Mouse (Mus musculus) cerebellum, adult 18-20 months (tissue): ENCODE data around the gene Cyb5d2.
"Not testable (repeated sequence)": the region's sequence is repeated elsewhere in the genome, so short reads cannot be mapped to it uniquely, and the experiment has no call there.

Source experiments
- DNase-seq, 2 experiments: peaks; one replicate each; pipeline ENCODE4 v3.0.0; 2021

Cyb5d2 gene

DNA sequence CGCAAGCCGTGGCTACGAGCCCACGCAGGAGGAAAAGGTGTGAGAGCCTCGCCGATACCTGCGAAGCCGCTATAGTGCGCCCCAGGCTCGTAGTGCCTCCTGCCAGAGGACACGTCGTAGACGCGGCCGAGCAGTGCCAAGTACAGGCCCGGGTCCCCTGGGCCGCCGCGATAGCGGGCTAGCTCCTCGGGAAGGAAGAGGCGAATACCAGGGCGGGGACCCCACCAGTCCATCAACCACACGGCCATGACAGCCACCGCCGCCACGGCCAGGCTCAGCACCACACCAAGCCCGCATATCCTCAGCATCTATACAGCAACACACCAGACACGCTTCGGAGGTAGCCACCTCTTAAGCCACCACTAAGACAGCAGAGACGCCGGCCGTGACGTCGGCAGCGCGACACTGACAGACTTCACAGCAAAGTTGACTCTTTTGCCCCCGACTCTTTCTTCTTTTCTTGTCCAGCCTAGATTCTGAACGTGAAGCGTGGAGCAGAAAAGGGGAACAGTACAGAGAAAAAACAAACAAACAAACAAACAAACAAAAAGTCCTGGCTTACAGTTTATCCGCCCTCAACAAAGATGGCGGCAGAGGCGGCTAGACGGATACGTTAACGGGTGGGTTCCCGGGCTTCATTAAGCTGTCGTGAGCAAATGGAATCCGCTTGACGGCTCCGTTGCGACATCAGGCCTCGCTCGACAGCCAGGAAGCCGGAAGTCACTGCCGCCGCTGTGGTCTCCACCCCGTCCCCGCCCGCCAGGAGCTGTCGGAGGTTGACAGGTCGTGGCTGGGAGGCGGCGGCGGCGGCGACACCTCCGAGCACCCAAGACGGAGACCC is at the start of gene Cyb5d2, which contains the start of gene Zzef1:
Cyb5d2 (minus strand) TSS at position 688 of the 841 bp plus-strand sequence.
Zzef1 (plus strand) TSS at position 772 of the 841 bp plus-strand sequence.
- peak; percentile 92 to 96 for DNase-seq

DNA sequence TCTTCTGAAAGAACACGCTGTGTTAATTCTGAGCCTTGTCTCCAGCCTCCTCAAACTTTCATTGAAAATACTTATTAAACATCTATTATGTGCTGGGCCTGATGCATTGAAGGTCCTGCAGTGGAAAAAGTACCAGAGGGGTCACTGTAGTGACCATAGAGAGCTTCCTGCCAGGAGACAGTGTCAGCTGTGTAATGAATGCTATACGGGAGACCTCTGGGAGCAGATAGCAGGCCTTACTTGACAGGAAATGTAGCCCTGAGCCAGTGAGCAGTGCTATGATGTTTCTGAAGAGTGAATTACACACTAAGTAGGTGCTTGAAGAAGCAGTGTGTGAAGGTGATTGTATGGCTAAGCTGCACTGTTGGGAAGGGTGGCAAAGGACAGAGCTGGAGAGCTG is 49.6 kb upstream of the Cyb5d2 start:
- DNase-seq, result no peak

DNA sequence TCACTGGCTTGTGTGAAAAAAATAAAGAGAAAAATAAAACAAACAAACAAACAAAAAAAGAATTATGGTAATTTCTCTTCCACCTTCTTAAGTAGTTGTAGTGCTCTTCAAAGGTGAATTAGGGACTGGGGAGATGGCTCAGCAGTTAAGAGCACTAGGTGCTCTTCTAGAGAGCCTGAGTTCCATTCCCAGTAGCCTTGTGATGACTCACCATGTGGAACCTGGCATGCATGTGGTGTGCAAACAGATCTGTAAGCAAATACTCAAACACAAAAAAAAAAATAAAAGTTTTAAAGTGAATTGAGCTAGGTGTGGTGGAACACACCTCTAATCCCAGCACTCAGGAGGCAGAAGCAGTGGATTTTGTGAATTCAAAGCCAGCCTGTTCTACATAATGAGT is 47.6 kb upstream of the Cyb5d2 start:
- no peak for DNase-seq

DNA sequence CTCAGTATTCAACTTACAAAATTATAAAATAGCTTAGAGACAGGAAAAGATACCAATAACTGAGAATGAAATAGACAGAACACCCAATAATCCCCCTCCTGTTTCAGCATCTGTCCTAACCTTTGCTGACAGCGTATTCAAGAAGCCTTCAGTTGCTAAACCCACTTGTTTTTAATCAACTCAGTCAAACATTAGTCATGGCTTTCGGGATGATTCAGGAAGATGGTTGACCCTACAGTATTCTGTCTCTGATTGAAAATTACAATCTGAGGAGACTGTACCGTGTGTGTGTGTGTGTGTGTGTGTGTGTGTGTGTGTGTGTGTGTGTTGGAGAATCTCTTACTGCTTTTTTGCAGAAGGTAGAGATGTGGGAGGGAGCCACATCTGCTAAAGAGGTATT is 46.8 kb upstream of the Cyb5d2 start:
- no peak for DNase-seq

DNA sequence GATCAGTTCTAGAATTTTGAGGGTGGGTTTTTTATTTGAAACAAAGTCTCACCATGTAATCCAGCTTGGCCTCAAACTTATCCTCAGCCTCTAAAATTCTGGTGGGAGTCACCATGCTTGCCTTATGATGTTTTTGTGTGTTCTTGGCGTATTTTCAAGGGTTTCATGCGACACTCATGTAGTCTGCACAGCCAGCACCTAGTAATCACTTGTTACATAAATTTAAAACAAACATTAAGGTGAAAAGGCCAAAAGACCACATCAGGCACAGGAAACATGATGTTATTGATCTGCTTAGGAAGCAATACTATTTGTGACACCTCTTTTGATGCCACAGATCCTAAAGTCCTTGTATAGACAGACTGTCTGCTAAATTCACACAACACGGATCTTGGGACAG is 33.9 kb upstream of the Cyb5d2 start:
- DNase-seq, result no peak

DNA sequence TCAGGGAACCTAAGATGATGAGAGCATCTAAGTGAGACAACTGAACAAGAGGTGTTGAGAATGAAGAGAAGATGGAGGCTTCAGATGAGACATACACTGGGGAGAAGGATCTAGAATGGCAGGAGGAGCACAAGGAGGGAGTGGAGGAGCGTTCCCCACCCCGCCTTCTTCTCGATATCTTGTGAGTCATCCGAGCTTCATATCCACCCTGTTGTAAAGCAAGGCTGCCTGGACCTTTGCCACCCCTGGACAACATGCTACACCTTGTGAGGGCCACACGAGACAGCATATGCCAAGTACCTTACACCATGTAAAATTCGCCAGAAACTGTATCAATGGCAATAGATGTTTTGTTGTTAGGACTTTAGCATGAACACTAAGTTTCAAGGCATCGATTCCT is 25.1 kb upstream of the Cyb5d2 start:
- DNase-seq, result no peak

DNA sequence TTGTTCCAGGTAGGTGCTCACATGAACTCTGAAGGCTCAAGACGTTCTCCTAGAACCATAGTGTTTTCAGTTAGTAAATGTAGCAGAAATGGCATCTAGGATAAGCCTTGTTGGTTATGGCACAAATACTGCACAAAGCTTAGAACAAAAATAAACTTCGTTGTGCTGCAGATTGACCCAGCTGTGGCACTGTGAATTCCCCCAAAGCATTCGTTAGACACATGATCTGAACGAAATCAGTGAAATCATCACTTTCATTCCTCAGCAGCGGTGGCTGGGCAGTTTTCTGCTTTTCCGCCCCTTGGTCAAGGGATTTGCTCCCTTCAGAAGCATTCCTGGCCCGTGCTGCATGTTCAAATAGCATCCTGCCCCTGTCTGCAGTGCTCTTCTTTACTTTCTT is 22.1 kb upstream of the Cyb5d2 start:
- no peak for DNase-seq

DNA sequence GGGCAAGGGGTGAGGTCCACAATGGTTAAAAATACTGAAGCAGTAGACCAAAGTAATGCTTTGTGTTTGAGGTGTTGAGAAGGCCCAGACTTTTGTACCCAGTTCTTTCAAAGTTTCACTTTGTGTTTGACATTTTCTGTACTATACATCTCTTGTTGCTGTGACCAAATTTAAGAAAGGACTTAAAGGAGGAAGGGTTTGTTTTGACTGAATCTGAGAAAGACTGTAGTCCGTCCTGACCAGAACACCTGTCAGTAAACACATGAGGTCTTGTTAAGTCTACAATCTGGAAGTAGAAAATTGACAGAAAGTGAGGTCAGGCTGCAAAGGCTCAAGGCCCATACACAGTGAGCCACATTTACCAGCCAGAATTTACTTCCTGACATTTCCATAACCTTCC is 20.9 kb upstream of the Cyb5d2 start:
- no peak for DNase-seq

DNA sequence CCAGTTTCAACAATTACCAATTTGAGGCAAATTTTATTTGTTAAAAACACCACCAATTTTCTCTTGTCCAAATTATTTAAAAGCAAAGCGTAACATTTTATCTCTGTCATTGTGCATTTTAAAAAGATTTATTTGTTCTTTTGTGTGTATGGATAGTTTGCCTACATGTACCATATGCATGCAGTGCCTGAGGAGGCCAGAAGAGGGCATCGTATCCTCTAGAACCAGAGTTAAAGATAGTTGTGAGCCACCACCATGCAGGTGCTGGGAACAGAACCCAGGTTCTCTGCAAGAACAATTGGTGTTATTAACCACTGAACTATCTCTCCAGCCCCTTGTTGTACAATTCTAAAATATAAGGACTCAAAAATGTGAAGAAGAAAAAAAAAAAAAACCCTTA is 18.2 kb upstream of the Cyb5d2 start:
- peak in 1 of 2 experiments; percentile 15 for DNase-seq

DNA sequence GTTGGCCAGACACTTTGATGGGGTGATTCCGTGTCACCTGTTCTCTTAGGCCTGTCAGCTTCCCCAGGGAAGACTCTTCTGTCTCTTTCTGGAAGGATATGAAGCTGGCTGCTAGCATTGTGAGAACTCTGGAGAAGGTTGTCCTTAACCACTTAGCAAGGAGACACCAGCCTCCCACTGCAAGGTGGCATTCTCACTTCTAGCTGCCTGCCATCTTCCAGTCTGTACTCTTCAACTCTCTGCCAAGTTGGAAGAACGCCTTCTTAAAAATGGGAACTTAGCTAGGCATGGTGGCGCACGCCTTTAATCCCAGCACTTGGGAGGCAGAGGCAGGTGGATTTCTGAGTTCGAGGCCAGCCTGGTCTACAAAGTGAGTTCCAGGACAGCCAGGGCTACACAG is 17.7 kb upstream of the Cyb5d2 start:
- DNase-seq, result no peak

DNA sequence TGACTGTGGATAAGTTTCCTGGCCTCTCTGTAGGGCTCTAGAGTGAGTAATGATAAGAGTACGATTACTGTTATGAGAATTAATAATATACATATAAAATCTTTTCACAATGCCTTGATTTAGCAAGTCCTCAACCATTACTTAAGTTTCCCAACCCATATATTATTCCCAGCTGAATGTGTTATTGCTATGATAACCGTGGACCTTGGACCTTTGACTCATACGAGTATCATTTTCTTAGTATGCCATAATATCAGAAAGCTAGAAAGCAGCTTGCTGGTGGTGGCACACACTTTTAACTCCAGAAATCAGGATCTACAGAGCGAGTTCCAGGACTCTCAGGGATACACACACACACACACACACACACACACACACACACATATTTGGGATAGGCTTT is 12.1 kb upstream of the Cyb5d2 start:
- DNase-seq, result no peak

DNA sequence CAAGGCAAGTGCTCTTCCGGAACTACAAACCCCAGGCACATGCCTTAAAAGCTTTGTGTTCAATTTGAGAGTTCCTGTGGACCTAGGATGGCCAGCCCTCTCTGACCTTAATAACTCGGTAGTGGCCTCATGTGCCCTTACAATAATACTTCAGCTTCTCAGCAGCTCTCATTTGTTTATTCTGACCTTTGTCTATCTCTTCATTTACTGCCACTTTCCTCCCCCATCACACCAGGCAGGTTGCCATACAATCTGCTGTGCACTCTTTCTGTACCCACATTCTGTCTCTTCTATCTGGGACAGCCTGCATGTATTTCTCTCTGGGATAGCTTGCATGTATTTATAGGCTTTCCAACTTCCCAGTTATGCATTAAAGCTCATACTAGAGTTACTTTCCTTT is 10.6 kb upstream of the Cyb5d2 start:
- peak; percentile 37 to 53 for DNase-seq

DNA sequence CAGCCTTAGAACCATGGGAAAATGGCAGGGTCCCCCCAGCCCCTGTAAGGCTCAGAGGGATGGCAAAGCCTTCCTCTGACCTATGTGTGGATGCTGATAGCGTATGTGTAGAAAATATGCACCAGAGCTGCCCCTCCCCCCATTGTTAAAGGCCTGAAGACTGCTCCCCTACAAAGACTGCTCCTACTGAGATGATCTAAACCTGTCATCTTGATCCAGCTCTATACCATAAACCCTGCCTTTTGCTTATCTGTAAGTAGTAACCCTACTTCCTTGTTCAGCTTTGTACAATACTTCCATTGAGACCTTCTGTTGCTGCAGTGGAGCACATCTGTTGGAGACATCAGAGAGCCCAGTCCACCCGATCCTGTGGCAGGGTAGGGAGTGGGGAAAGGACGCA is 9.3 kb upstream of the Cyb5d2 start:
- no peak for DNase-seq

DNA sequence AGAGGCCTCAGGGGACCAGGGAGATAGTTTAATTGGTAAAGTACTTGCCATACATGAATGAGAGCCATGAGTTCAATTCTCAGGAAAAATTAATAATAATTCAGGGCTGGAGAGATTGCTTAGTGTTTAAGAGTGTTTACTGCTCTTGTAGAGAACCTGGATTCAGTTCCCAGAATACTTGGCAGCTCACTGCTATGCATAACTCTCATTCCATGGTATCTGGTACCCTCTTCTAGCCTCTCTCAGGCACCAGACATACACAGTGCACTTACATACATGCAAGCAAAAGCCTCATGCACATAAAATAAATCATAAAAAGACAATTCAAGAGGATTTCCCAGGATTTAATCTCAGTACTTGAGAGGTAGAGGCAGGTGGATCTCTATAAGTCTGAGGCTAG is 8.6 kb upstream of the Cyb5d2 start:
- DNase-seq, result no peak

DNA sequence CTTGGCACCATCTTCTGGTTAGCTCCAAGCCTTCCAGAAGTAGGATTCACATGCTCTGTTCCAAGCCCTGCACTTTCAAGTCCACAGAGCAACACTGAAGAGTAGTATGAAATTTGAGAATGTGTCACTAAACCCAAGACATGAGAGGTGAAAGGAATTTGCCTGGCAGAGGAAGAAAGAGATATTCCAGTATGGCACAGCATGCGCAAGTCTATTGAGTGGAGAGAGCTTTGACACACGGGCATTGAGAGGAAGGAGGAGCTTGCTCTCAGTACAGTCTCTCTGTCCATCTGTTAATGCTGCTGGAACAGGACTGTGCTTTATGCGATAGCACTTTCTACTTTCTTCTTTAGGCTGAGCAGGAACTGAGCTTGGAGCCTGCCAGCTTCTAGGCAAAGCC is 7.1 kb upstream of the Cyb5d2 start:
- DNase-seq, result no peak

DNA sequence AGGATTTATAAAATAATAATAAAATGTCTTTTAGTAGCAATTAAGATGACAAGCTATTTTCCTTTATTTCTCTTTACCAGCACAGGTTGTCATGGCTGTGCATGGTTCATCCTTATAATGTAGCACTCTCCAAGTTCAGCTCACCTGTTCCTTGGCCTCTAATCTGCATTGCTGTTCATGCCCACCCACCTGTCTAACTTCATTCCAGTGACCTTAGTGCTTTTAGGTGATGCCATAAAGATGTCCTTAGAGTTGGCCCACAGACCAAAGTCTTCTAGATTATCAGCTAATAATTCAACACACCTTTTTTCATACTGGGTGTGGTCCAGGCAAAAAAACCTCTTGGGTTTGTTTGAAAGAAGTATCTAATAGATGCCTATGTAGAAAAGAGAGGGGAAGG is 5.2 kb upstream of the Cyb5d2 start:
- no peak for DNase-seq

DNA sequence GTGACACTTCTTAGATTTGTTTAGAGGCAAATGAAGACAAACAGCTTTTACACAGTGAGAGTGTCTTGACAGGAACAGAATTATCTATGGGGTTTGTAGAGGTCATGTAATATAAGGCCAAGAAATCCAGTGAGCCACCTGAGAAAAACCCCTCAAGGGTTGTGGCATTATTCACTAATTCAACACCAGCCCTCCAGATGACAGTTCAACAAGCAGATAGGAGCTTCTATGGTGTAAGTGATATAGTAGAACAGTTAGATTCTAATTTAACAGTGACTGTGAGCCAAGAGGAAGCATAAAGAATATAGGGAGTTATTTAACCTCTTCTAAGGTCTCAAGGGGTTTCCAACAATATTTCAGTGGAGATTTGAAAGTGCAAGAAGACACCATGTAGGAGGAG is 2.2 kb upstream of the Cyb5d2 start:
- DNase-seq, result no peak

DNA sequence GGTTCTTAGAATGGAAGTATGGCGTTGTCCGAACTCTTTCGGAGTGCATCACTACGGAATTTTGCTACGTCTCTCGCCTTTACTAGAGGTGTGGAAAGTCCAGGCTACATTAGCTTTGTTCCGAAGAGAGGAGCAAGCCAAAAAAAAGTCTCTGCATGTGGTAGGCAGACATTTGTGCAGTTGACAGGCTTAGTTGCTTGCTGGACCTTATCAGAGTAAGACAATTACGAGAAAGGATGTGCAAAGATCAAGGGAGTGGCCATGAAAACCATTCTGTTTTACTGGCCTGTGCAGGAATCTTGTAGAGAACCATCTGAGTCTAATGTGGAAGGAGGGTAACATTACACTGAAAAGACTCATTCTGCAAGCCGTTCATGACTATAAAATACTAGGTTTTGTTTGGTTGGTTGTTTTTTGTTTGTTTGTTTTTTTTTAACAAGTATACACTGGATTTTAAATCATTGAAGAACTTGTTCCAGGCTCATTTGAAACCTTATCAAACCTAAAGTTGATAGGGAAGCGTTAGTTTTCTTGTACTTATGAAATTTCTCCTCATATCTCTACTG is 914 bp upstream of the Cyb5d2 start:
- no peak for DNase-seq

DNA sequence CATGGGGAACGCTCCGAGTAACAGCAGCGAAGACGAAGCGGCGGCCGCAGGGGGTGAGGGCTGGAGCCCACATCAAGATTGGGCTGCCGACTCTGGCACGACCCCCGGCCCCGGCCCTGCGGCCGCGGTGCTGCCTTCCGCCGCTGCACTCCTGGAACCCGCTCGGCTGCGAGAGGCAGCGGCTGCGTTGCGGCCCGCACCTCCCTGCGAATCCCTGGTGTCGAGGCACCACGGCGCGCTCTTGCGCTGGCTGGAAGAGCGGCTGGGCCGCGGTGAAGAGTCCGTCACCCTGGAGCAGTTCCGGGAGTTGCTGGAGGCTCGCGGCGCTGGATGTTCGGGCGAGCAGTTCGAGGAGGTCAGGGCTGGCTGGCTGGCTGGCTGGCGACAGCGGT is 350 bp upstream of the Cyb5d2 start:
- peak in 1 of 2 experiments; percentile 29 for DNase-seq

DNA sequence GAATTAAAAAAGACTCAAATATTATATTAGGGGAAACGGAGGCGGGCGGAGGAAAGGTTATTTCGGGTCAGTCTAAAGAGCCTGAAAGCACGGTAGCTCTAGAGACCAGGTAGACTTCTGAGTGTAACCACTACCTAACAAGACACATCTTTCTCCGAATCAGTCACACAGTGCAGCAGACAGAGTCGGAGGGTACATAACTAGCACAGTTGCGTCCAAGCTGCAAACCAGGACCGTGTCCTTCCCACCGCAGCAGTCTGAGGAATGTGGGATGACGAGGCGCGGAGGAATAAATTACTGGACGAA is 840 bp downstream of the Cyb5d2 start:
- no peak for DNase-seq

DNA sequence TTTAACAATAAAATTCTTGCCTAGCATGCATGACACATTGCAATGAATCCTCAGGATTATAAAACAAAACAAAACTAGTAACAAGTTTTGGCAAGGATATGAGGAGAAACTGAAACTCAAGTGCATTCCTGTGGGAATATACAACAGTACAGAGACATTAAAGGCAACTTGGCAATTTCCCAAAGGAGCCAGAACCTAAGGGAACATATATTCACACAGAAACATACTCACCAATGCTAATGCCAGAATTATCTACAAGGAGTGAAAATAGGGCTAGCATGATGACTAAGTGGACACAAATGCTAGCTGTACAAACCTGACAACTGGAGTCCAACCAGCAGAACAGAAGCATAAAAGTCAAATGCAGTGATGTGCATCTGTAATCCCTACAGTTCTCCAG is 3.9 kb downstream of the Cyb5d2 start:
- DNase-seq, result no peak

DNA sequence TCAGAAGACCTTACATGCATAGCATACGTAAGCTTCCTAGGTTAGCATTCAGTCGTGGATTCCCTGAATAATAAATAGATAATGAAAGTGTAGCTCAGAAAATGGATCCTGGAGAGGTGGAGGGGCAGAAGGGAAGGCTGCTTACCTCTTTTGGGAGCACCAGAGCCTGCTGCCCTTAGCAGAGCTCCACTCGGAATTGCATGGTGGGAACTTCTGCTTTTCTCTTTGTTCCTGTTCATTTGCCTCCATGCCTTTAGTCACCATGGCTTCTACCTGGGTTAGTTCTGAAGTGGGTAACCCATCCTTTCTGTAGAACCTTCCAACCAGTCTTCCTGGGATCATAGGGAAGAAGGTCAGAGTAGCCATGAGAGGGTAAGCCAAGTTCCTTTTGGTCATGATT is 13.4 kb downstream of the Cyb5d2 start:
- no peak for DNase-seq

DNA sequence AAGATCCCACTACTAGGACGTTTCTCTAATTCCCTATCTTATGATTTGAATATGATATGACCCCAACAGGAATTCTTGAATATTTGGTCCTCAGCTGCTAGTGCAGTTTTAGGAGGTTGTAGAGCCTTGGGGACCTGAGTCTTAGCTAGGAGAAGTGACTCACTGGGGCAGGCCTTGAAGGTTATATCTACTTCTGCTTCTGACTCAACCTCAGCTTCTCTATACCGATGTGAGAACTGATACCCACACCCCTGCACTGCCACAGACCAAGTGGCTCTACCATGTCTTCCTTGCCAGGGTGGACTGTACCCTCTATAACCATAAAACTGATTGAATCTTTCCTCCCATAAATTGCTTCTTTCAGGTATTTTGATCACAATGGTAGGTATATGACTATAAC is 13.8 kb downstream of the Cyb5d2 start:
- no peak for DNase-seq

DNA sequence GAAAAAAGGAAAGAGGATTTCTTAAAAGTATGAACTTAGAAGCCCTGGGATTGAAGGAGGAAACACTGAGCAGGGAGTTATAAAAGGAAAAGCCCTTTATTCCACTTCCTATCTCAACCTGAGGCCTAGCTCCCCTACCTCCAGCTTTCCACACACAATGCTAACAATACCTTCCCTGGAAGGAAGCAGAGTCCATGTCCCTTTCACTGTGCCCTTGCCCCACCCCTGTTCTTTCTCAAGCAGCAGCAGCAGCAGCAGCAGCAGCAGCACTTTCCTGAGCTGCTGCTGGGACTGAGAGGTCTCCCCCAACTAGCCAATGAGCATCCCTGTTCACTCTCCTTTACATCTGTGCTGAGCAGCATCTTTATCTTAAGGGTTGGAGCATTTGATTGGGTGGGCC is 17.0 kb downstream of the Cyb5d2 start:
- DNase-seq, result no peak

DNA sequence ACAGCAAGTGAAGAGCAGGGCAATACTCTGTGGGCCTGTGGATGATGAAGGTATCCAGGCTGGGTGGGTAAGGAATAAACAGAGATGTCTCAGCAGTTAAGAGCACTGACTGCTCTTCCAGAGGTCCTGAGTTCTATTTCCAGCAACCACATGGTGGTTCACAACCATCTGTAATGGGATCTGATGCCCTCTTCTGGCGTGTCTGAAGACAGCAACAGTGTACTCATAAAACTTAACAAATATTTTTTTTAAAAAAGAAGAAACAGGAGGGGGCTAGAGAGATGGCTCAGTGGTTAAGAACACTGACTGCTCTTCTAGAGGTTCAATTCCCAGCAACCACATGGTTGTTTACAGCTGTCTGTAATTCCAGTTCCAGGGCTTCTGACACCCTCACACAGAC is 23.3 kb downstream of the Cyb5d2 start:
- DNase-seq, result not testable (repeated sequence)
